Mouse (Mus musculus) kidney, postnatal 0 days (tissue): Measurements from ENCODE around the gene Rin1. TPM values are rescaled to one million over a fixed set of nuclear protein-coding genes. Genes with fewer than 3 reads are reported as not detected.
A peak's percentile ranks its signal among the peaks of the same experiment; 100 is the strongest.

Experiments used
- ATAC-seq: fragments of 200-750 bp; cut with Nextera tagmentation; replicated peaks from 2 replicates; pipeline ENCODE4 v1.8.0; 2017; ENCODE audit warnings: low read depth, moderate number of reproducible peaks, moderate TSS enrichment, moderate library complexity; ENCODE audit not compliant: low FRiP score
- DNase-seq: peaks from one replicate; pipeline ENCODE4 v3.0.0-alpha.2; 2016; ENCODE audit warnings: low spot score
- H3K27ac ChIP-seq: fragments of 300-500 bp; sonication (generic); 2 replicates; pipeline ENCODE4 v1.5.1; 2014; ENCODE audit warnings: mild to moderate bottlenecking
- H3K27me3 ChIP-seq: fragments of 300-500 bp; sonication (generic); 2 replicates; pipeline ENCODE4 v1.6.1; 2014; ENCODE audit warnings: low read length, mixed read lengths; ENCODE audit not compliant: insufficient read depth
- H3K36me3 ChIP-seq: fragments of 300-500 bp; sonication (generic); 2 replicates; pipeline ENCODE4 v1.6.1; 2014; ENCODE audit warnings: low read length, mixed read lengths; ENCODE audit not compliant: insufficient read depth
- H3K4me1 ChIP-seq: fragments of 300-500 bp; sonication (generic); replicated peaks from 2 replicates; pipeline ENCODE4 v1.6.1; 2014; ENCODE audit warnings: antibody characterized with exemption, low read length, mixed read lengths; ENCODE audit not compliant: insufficient read depth
- H3K4me2 ChIP-seq: fragments of 300-500 bp; sonication (generic); 2 replicates; pipeline ENCODE4 v1.6.1; 2014; ENCODE audit warnings: mild to moderate bottlenecking, low read length, moderate library complexity, mixed read lengths
- H3K4me3 ChIP-seq: fragments of 300-500 bp; sonication (generic); replicated peaks from 2 replicates; pipeline ENCODE4 v1.5.1; 2014; ENCODE audit warnings: low read depth, low read length
- H3K9ac ChIP-seq: fragments of 300-500 bp; sonication (generic); 2 replicates; pipeline ENCODE4 v1.6.1; 2014; ENCODE audit warnings: low read depth, low read length
- H3K9me3 ChIP-seq: fragments of 300-500 bp; sonication (generic); replicated peaks from 2 replicates; pipeline ENCODE4 v1.6.1; 2016; ENCODE audit warnings: low read length, inconsistent platforms, mixed read lengths
- CTCF ChIP-seq: IDR thresholded peaks from 2 replicates; pipeline ENCODE4 v1.5.1; 2016; ENCODE audit warnings: antibody characterized with exemption, low read depth, mild to moderate bottlenecking, moderate library complexity
- WGBS: fragments of 180-500 bp; shearing (Covaris S2); extraction: QIAGEN DNeasy Blood & Tissue Kit; methylation state at CpG from one replicate; pipeline ENCODE4 v1.1.7; 2014; 5-methylcytosine and 5-hydroxymethylcytosine counted together
- polyA plus RNA-seq: library from polyadenylated mRNA; unstranded; fragments of >200 nt; fragmentation: Nextera tagmentation; extraction: Ambion mirVana; gene quantifications from 2 replicates; pipeline ENCODE4 v1.2.1, GENCODE M21; 2015

Gene Rin1
- polyA plus RNA-seq, 1 experiment from 2014 or later = 3.2 TPM

- Histone ChIP-seq H3K36me3 (no peaks in the 10 kb centered on the region), H3K4me2 (peak overlapping the region; percentile 86), H3K4me1 (peaks cover 27% of the 10 kb centered on the region), H3K4me3 (peak overlapping the region; percentile 50; the same call in 1 of the 2 replicates), H3K27ac (peak overlapping the region; percentile 70), H3K9ac (no peak overlapping the region), H3K27me3 (no peaks in the 10 kb centered on the region), H3K9me3 (no peaks in the 10 kb centered on the region)
- no peak for DNase-seq
- TF ChIP-seq CTCF = no peak
- 8% methylated on average over 15 of the region's 15 CpGs for WGBS
- no peak for ATAC-seq
Observed at GRCm38 (mm10) chr19:5067040-5067799, 16.9 kb downstream of the Rin1 start.

- TF ChIP-seq CTCF = no peak
- H3K27ac ChIP-seq = peak within 1 kb of the TSS; percentile 70
- no peaks in the 10 kb centered on the region for H3K27me3 ChIP-seq
- H3K9me3 ChIP-seq = no peaks in the 10 kb centered on the region
- peak within 1 kb of the TSS; percentile 86 for H3K4me2 ChIP-seq
- H3K36me3 ChIP-seq = no peaks in the 10 kb centered on the region
- H3K9ac ChIP-seq = peak within 1 kb of the TSS; percentile 64
- ATAC-seq (0 out of 2 replicates have a peak, but pooled peaks have one; percentile 11), DNase-seq (peak; percentile 82)
- peak within 1 kb of the TSS; percentile 50 for H3K4me3 ChIP-seq
- WGBS = 2% methylated on average over 53 of the region's 56 CpGs
- peaks cover 27% of the 10 kb centered on the region for H3K4me1 ChIP-seq
Observed at GRCm38 (mm10) chr19:5067867-5068569, 17.7 kb downstream of the Rin1 start, which contains the start of gene Cd248. Gene Cd248 (plus strand): TSS chr19:5068078.

- 25% methylated on average over 21 of the region's 21 CpGs for WGBS
- TF ChIP-seq CTCF = 0 out of 2 replicates have a peak, but pooled peaks have one; percentile 8
- H3K4me2 ChIP-seq = peak overlapping the region; percentile 86
- no peaks in the 10 kb centered on the region for H3K9me3 ChIP-seq
- ATAC-seq = peak; percentile 15; the same call in 1 of the 2 replicates
- DNase-seq = no peak
- peak overlapping the region; percentile 70; the same call in 1 of the 2 replicates for H3K27ac ChIP-seq
- peaks cover 27% of the 10 kb centered on the region for H3K4me1 ChIP-seq
- H3K36me3 ChIP-seq = no peaks in the 10 kb centered on the region
- H3K4me3 ChIP-seq = peak overlapping the region; percentile 50
- H3K9ac ChIP-seq = peak overlapping the region; percentile 64
- H3K27me3 ChIP-seq = no peaks in the 10 kb centered on the region
Observed at GRCm38 (mm10) chr19:5068570-5069234, 18.4 kb downstream of the Rin1 start.

GRCm38 (mm10) chr19:5069486-5069885 is 19.2 kb downstream of the Rin1 start:
- H3K4me2 ChIP-seq = peak overlapping the region; percentile 86
- H3K9ac ChIP-seq = no peak overlapping the region
- peaks cover 27% of the 10 kb centered on the region for H3K4me1 ChIP-seq
- 74% methylated on average over 5 of the region's 5 CpGs for WGBS
- DNase-seq (no peak), ATAC-seq (no peak)
- no peaks in the 10 kb centered on the region for H3K9me3 ChIP-seq
- no peak overlapping the region for H3K27ac ChIP-seq
- no peak overlapping the region for H3K4me3 ChIP-seq
- H3K27me3 ChIP-seq = no peaks in the 10 kb centered on the region
- TF ChIP-seq CTCF = no peak
- H3K36me3 ChIP-seq = no peaks in the 10 kb centered on the region

- H3K27me3 ChIP-seq = no peaks in the 10 kb centered on the region
- peak overlapping the region; percentile 86 for H3K4me2 ChIP-seq
Observed at GRCm38 (mm10) chr19:5069978-5070377, 19.7 kb downstream of the Rin1 start.

DNA sequence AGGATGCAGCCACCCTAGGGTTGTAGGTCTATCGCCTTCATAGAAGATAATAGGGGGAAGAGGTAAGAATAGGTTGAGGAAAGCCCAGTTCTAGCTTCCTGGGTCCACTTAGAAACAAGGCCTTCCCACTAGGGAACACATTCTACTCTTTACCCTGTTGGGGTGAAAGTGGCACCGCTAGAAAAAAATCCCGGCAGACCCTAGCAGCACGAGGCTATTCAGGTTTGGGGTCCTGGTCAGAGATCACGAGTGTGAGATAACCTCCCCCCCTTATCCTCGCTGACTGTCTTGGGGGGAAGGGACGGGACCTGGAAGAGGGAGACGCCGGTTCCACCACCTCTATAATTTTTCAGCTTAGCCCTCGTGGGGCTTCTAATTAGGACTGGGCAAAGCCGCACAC is 20.8 kb downstream of the Rin1 start:
- peak overlapping the region; percentile 32; the same call in 1 of the 2 replicates for H3K9ac ChIP-seq
- peaks cover 25% of the 10 kb centered on the region for H3K4me1 ChIP-seq
- no peaks in the 10 kb centered on the region for H3K27me3 ChIP-seq
- peak overlapping the region; percentile 49 for H3K4me3 ChIP-seq
- TF ChIP-seq CTCF = no peak
- ATAC-seq = no peak
- no peak for DNase-seq
- no peaks in the 10 kb centered on the region for H3K36me3 ChIP-seq
- peak overlapping the region; percentile 86 for H3K4me2 ChIP-seq
- no peaks in the 10 kb centered on the region for H3K9me3 ChIP-seq
- H3K27ac ChIP-seq = peak overlapping the region; percentile 76; the same call in 1 of the 2 replicates
- WGBS = 17% methylated on average over 11 of the region's 11 CpGs

More at GRCm38 (mm10) chr19:5069978-5070377, 19.7 kb downstream of the Rin1 start:
- H3K4me1 ChIP-seq = peaks cover 27% of the 10 kb centered on the region
- DNase-seq (no peak), ATAC-seq (no peak)
- H3K27ac ChIP-seq = no peak overlapping the region
- TF ChIP-seq CTCF = no peak
- H3K9me3 ChIP-seq = no peaks in the 10 kb centered on the region
- H3K36me3 ChIP-seq = no peaks in the 10 kb centered on the region
- 72% methylated on average over 7 of the region's 7 CpGs for WGBS
- H3K9ac ChIP-seq = no peak overlapping the region
- 0 out of 2 replicates have a peak overlapping the region, but pooled peaks have one; percentile 7 for H3K4me3 ChIP-seq
